Mouse (Mus musculus): ENCODE measurements at regions not wholly inside any gene's neighbourhood (a gene's known extent, or its start where the extent isn't known, plus 50 kb on each side); places are given as distances from the start of the nearest gene placed in this dataset.

GRCm38 (mm10) chr9:41532786-41533185, 371.3 kb upstream of the Ubash3b start:
- TF ChIP-seq CTCF (IDR thresholded peaks at IDR 0.05; ENCODE audit: control insufficient read depth, insufficient read depth, insufficient read length) (no peak), USF1 (IDR thresholded peaks at IDR 0.05; ENCODE audit: low read depth) (no peak), MYOD1 (IDR thresholded peaks at IDR 0.05; ENCODE audit: control insufficient read depth, insufficient read length, low read depth) (no peak), MAX (IDR thresholded peaks at IDR 0.05) (no peak)

Measured in C2C12 (cell line).